Mouse (Mus musculus): ENCODE data around the gene Plekhg2.

The Plekhg2 gene

GRCm38 (mm10) chr7:28367663-28368275, 4.6 kb downstream of the Plekhg2 start:
- DNase-seq (ENCODE audit: low spot score), result no peak

- no peak for DNase-seq (ENCODE audit: low spot score)
These were observed 9.8 kb downstream of the Plekhg2 start for GRCm38 (mm10) chr7:28362441-28363060.

- DNase-seq (ENCODE audit: low spot score), result no peak
These were observed 10.6 kb downstream of the Plekhg2 start for GRCm38 (mm10) chr7:28361647-28362341.

- no peak for DNase-seq (ENCODE audit: low spot score)
These were observed 12.1 kb downstream of the Plekhg2 start for GRCm38 (mm10) chr7:28360291-28360690.

DNA sequence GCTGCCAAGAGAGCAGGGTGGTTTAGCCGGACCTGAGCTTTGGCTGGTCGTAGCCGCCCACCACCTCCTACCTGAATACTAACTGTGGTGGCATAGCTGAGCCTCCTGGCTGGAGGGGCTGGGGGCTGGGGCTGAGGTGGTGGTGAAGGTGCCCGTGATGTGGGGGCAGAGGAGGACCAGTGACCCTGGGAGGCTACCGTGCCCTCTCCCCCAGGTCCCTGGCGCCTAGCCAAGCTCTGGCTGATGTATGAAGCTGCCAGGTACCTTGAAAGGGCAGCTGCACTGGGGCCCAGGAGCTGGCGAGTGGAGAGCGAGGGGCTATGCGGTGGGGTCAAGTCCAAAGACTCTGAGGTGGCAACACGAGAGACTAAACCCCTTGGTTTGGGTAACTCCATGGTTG, 12.5 kb downstream of the Plekhg2 start:
- DNase-seq (ENCODE audit: low spot score), result no peak

DNA sequence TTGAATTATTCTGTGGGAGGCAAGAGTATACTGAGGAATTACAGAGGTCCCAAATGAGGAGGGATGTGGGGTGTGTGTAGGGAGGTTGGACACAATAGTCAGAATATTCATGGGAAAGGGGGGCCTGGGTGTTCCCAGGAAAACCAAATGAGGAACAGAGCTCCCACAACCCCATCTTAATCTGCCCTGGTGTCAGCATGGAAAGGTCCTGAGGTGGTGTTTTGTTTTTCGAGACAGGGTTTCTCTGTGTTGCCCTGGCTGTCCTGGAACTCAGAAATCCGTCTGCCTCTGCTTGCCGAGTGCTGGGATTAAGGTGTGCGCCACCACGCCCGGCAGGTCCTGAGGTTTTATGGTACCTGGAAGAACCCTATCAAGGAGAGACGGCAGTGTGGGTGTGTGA, 14.0 kb downstream of the Plekhg2 start:
- DNase-seq (ENCODE audit: low spot score), result no peak

- DNase-seq (ENCODE audit: low spot score), result no peak
These were observed 14.4 kb downstream of the Plekhg2 start for GRCm38 (mm10) chr7:28357984-28358383.

GRCm38 (mm10) chr7:28356981-28357380, 15.4 kb downstream of the Plekhg2 start:
- no peak for DNase-seq (ENCODE audit: low spot score)

- DNase-seq (ENCODE audit: low spot score), result no peak
These were observed 17.2 kb downstream of the Plekhg2 start for GRCm38 (mm10) chr7:28355221-28355620.

- no peak for DNase-seq (ENCODE audit: low spot score)
These were observed 17.8 kb downstream of the Plekhg2 start for GRCm38 (mm10) chr7:28354596-28354995.

- DNase-seq (ENCODE audit: low spot score), result no peak
These were observed 18.3 kb downstream of the Plekhg2 start for GRCm38 (mm10) chr7:28354113-28354581.

- DNase-seq (ENCODE audit: low spot score), result no peak
These were observed 19.1 kb downstream of the Plekhg2 start for GRCm38 (mm10) chr7:28353267-28353666.

GRCm38 (mm10) chr7:28351676-28352191, 20.7 kb downstream of the Plekhg2 start:
- no peak for DNase-seq (ENCODE audit: low spot score)

- DNase-seq (ENCODE audit: low spot score), result peak; percentile 99
These were observed 22.1 kb downstream of the Plekhg2 start, which contains the start of gene Rps16 for GRCm38 (mm10) chr7:28350155-28350883. Rps16 (plus strand) TSS chr7:28350652.

DNA sequence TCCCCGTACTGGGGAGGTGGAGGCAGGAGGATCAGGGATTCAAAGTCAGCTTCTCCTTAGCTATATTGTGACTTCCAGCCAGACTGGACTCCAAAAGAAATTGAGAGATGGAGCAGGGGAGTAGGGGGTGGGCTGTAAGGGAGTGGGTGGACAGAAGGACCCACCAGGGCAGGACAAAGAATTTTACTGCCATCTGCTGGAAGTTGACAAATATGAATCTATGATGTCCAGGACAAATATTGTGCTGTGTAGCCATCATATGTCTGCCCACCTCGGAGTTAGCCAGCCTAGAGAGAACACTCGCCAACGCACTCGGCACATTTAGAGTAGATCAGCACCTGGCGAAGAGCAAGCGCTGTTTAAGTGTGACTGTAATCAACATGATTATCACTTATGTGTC, 23.8 kb downstream of the Plekhg2 start:
- DNase-seq (ENCODE audit: low spot score), result no peak

GRCm38 (mm10) chr7:28347746-28348145, 24.7 kb downstream of the Plekhg2 start:
- no peak for DNase-seq (ENCODE audit: low spot score)

GRCm38 (mm10) chr7:28344637-28345036, 27.8 kb downstream of the Plekhg2 start:
- DNase-seq (ENCODE audit: low spot score), result no peak

DNA sequence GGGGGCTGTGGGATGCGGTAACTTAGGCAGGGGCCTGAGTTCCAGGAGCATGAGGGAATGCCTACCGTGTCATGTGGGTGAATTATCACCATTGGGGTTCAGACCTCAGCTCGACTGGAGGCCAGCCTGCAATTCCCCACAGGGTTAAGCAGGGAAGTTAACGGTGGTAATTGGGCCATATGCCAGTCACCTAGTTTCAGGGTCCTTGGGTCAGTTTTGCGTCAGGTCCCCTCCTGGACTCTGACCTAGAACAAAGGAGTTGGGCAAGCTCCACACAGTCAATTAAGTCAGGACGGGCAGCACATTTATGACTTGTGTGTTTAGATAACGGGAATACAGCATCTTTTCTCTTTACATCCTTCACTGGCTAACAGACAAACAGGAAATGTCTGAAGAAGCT, 31.0 kb downstream of the Plekhg2 start:
- no peak for DNase-seq (ENCODE audit: low spot score)

- DNase-seq (ENCODE audit: low spot score), result no peak
These were observed 33.0 kb downstream of the Plekhg2 start for GRCm38 (mm10) chr7:28339213-28339917.

DNA sequence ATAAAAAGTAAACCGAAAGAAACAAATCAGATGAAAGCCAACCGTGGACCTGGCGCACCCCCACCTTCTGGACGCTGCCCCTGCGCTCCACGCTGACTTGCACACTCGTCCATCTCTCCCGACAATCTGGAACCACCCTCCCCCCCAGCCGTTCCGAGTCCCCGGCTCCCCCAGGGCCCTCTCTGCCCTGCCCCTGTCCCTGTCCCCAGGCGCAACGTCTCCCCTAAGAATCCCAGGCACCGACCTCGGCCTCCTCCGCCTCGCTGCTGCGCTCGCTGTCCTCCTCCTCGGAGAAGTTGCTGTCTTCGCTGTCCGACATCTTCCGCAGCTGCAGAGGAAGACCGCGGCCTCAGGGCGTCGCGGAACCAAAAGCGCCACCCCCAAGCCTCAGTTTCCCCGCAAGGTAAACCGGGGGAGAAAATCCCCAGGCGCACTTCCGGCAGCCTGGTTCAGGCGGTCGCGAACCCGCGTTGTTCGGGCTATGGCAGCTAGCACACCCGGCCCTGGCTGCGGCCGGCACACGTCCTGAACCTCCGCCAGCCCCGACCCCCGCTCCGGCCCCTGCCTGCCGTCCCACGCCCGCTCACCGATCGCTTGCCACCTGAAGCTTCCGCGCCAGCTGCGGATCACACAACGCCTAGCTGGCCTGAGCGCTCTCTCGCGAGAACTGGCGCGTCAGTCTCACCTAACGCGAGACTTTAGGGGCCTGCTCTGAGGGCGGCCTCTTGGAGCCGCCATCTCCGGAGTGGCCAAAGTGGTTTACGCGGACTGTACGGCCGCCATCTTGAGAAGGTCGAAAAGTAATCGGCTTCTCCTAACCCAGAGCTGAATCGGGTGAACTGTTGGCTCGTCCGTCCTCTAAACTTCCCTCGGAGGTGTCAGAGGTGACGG, 34.0 kb downstream of the Plekhg2 start, which contains the start of gene Supt5:
Supt5 (minus strand) TSS at position 639 of the 891 bp plus-strand sequence.
- DNase-seq (ENCODE audit: low spot score), result peak; percentile 91

Data from urinary bladder, postnatal 10 days (tissue).